Mouse (Mus musculus): ENCODE data around the gene Pdcd7. TPM values are rescaled to one million over a fixed set of nuclear protein-coding genes. Genes with fewer than 3 reads are reported as not detected.

The Pdcd7 gene
- total and polyA plus RNA-seq, 2 experiments from 2014 or later = 9.2 to 21.8 TPM

GRCm38 (mm10) chr9:65306672-65307071 lies 39.2 kb upstream of the Pdcd7 start:
- no peak for TF ChIP-seq CTCF (IDR thresholded peaks at IDR 0.05; ENCODE audit: low read depth)
- WGBS = 98% methylated on average over 2 of the region's 2 CpGs
- Histone ChIP-seq H3K9me3 (ENCODE audit: low read length) (no peaks in the 10 kb centered on the region), H3K9ac (no peak overlapping the region), H3K36me3 (ENCODE audit: insufficient read depth) (peaks cover 41% of the 10 kb centered on the region), H3K4me2 (ENCODE audit: low read depth) (no peak overlapping the region), H3K4me3 (ENCODE audit: low read depth, low read length) (no peak overlapping the region), H3K27ac (ENCODE audit: low read depth, low read length) (no peak overlapping the region), H3K27me3 (ENCODE audit: insufficient read depth, low read length) (no peaks in the 10 kb centered on the region), H3K4me1 (ENCODE audit: insufficient read depth) (no peaks in the 10 kb centered on the region)
- DNase-seq = no peak
- ATAC-seq = no peak

GRCm38 (mm10) chr9:65308011-65308410 lies 37.9 kb upstream of the Pdcd7 start:
- no peak overlapping the region for H3K27ac ChIP-seq (ENCODE audit: low read depth, low read length)
- H3K4me1 ChIP-seq (ENCODE audit: insufficient read depth) = no peaks in the 10 kb centered on the region
- 93% methylated on average over 1 of the region's 1 CpGs for WGBS
- no peaks in the 10 kb centered on the region for H3K9me3 ChIP-seq (ENCODE audit: low read length)
- H3K4me2 ChIP-seq (ENCODE audit: low read depth) = no peak overlapping the region
- no peak overlapping the region for H3K4me3 ChIP-seq (ENCODE audit: low read depth, low read length)
- TF ChIP-seq CTCF (IDR thresholded peaks at IDR 0.05; ENCODE audit: low read depth) = no peak
- DNase-seq = no peak
- peaks cover 41% of the 10 kb centered on the region for H3K36me3 ChIP-seq (ENCODE audit: insufficient read depth)
- no peaks in the 10 kb centered on the region for H3K27me3 ChIP-seq (ENCODE audit: insufficient read depth, low read length)
- ATAC-seq = no peak
- H3K9ac ChIP-seq = no peak overlapping the region

- Histone ChIP-seq H3K4me3 (ENCODE audit: low read depth, low read length) (no peak overlapping the region), H3K4me2 (ENCODE audit: low read depth) (no peak overlapping the region), H3K9ac (no peak overlapping the region), H3K9me3 (ENCODE audit: low read length) (no peaks in the 10 kb centered on the region), H3K27ac (ENCODE audit: low read depth, low read length) (no peak overlapping the region), H3K36me3 (ENCODE audit: insufficient read depth) (peaks cover 55% of the 10 kb centered on the region), H3K4me1 (ENCODE audit: insufficient read depth) (no peaks in the 10 kb centered on the region), H3K27me3 (ENCODE audit: insufficient read depth, low read length) (no peaks in the 10 kb centered on the region)
- WGBS = 95% methylated on average over 4 of the region's 4 CpGs
- DNase-seq = peak; percentile 8
- no peak for ATAC-seq
- TF ChIP-seq CTCF (IDR thresholded peaks at IDR 0.05; ENCODE audit: low read depth) = no peak
These were observed 33.1 kb upstream of the Pdcd7 start for GRCm38 (mm10) chr9:65312669-65313357.

DNA sequence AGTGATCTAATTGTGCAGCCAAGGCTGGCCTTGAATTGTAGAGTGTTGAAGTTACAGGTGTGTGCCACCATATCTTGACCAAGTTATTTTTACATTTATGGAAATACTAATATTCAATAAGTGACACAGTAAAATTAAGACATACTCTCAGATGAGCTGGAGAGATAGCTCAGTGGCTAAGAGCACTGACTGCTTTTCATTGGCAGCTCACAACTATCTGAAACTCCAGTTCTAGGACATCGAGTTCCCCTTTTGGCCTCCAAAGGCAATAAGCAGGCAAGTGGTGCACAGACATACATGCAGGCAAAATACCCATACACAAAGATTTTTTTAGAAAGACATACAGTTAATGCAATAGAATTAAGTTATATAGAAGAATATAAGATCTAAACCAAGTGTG lies 32.1 kb upstream of the Pdcd7 start:
- H3K27me3 ChIP-seq (ENCODE audit: insufficient read depth, low read length) = no peaks in the 10 kb centered on the region
- DNase-seq (no peak), ATAC-seq (no peak)
- H3K9ac ChIP-seq = no peak overlapping the region
- H3K4me2 ChIP-seq (ENCODE audit: low read depth) = no peak overlapping the region
- no peak overlapping the region for H3K27ac ChIP-seq (ENCODE audit: low read depth, low read length)
- no peaks in the 10 kb centered on the region for H3K4me1 ChIP-seq (ENCODE audit: insufficient read depth)
- H3K4me3 ChIP-seq (ENCODE audit: low read depth, low read length) = no peak overlapping the region
- H3K36me3 ChIP-seq (ENCODE audit: insufficient read depth) = peaks cover 52% of the 10 kb centered on the region
- no peaks in the 10 kb centered on the region for H3K9me3 ChIP-seq (ENCODE audit: low read length)
- no peak for TF ChIP-seq CTCF (IDR thresholded peaks at IDR 0.05; ENCODE audit: low read depth)
- WGBS = 100% methylated on average over 1 of the region's 1 CpGs

DNA sequence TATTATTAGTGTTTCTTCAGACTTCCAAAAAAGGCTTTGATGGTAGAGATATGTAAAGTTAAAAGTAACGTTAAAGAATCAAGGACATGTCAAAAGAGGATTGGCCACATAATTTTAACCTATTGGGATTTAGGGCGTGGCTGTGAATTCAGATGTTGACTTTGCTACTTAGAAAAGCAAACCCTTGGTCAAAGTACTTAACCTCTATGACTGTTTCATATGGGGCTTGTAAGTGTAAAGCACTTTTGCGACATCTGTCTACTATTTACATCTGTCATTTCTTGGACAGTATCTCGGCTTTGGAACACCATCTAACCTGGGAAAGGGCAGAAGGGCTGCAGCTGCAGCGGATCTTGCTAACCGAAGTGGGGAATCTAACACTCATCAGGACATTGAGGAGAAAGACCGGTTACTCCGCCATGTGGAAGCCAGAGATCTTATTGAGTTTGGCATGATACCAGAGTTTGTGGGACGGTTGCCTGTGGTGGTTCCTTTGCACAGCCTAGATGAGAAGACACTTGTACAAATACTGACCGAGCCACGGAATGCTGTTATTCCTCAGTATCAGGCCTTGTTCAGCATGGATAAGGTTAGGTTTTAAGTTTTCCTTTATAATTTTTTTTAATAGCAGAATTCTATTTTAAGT lies 23.5 kb upstream of the Pdcd7 start:
- Histone ChIP-seq H3K36me3 (ENCODE audit: insufficient read depth) (peaks cover 53% of the 10 kb centered on the region), H3K4me3 (ENCODE audit: low read depth, low read length) (no peak overlapping the region), H3K9ac (no peak overlapping the region), H3K9me3 (ENCODE audit: low read length) (no peaks in the 10 kb centered on the region), H3K4me1 (ENCODE audit: insufficient read depth) (no peaks in the 10 kb centered on the region), H3K27ac (ENCODE audit: low read depth, low read length) (no peak overlapping the region), H3K4me2 (ENCODE audit: low read depth) (no peak overlapping the region), H3K27me3 (ENCODE audit: insufficient read depth, low read length) (no peaks in the 10 kb centered on the region)
- DNase-seq (no peak), ATAC-seq (no peak)
- 89% methylated on average over 11 of the region's 11 CpGs for WGBS
- TF ChIP-seq CTCF (IDR thresholded peaks at IDR 0.05; ENCODE audit: low read depth) = no peak

GRCm38 (mm10) chr9:65325971-65326370 lies 19.9 kb upstream of the Pdcd7 start:
- Histone ChIP-seq H3K27me3 (ENCODE audit: insufficient read depth, low read length) (no peaks in the 10 kb centered on the region), H3K4me2 (ENCODE audit: low read depth) (no peak overlapping the region), H3K36me3 (ENCODE audit: insufficient read depth) (peaks cover 58% of the 10 kb centered on the region), H3K9me3 (ENCODE audit: low read length) (no peaks in the 10 kb centered on the region), H3K9ac (no peak overlapping the region), H3K4me1 (ENCODE audit: insufficient read depth) (no peaks in the 10 kb centered on the region), H3K27ac (ENCODE audit: low read depth, low read length) (no peak overlapping the region), H3K4me3 (ENCODE audit: low read depth, low read length) (no peak overlapping the region)
- ATAC-seq (no peak), DNase-seq (no peak)
- TF ChIP-seq CTCF (IDR thresholded peaks at IDR 0.05; ENCODE audit: low read depth) = no peak

DNA sequence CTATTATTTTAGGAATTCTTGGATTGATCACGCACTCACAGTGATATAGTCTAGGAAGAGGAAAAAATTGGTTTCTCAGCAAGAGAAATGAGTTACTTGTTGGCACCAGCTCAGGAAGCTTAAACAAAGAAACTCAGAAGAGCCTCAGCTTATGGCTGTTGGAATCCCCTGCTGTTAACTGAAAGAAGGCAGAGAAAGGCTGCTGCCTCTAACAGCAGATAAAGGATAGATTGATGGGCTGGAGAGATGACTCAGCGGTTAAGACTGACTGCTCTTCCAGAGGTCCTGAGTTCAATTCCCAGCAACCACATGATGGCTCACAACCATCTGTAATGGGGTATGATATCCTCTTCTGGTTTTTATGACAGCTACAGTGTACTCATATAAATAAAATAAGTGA lies 18.5 kb upstream of the Pdcd7 start:
- DNase-seq (no peak), ATAC-seq (no peak)
- Histone ChIP-seq H3K4me1 (ENCODE audit: insufficient read depth) (no peaks in the 10 kb centered on the region), H3K4me3 (ENCODE audit: low read depth, low read length) (no peak overlapping the region), H3K9me3 (ENCODE audit: low read length) (no peaks in the 10 kb centered on the region), H3K27me3 (ENCODE audit: insufficient read depth, low read length) (no peaks in the 10 kb centered on the region), H3K27ac (ENCODE audit: low read depth, low read length) (no peak overlapping the region), H3K36me3 (ENCODE audit: insufficient read depth) (peaks cover 53% of the 10 kb centered on the region), H3K4me2 (ENCODE audit: low read depth) (no peak overlapping the region), H3K9ac (no peak overlapping the region)
- WGBS = 96% methylated on average over 2 of the region's 2 CpGs
- TF ChIP-seq CTCF (IDR thresholded peaks at IDR 0.05; ENCODE audit: low read depth) = no peak

Measured in forebrain, postnatal 0 days (tissue).